8 mouse cellular contexts compared by ENCODE assay signal in the genomic region with DNA sequence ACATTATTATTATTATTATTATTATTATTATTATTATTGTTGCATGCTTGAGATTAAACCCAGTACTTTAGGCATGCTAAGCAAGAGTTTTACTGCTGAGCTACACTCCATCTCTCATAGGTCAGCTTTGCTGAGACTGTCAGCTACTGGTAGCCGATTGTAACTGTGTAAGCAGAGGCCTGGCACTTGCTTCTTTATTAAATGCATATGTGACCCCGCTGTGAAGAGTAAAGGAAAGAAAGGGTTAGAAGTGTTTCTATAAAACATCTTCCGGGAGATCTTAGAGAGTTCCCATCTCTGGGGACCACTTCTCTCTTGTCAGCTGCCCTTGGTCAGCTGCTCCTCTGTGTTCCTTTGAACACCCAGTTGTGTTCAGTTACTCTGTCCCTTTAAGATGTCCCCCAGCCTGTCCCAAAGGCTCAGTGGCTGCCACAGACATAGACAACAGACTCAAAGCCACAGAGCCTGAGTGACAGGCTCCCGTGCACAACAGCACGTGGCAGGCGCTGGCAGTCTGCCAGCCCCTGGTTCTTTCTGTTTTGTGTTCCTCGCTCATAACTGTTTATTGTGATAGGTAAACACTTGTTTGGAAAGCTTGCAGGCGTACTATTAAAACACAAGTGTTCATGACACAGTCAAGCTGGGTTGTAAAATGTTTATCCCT.
DNase-seq lines count a peak whose midpoint lies in the region; TF ChIP-seq lines count a peak whose summit lies in the region.

No protein-coding gene starts in this region.

- TF ChIP-seq POLR2A in lung, adult 2 months (IDR thresholded peaks at IDR 0.05; ENCODE audit: borderline replicate concordance, extremely low read depth, low read depth, low read length) = no peak

- no peak overlapping the region for H3K4me3 ChIP-seq in hindbrain, embryonic 10.5 days
- H3K4me3 ChIP-seq in lung, adult 2 months (replicated peaks; ENCODE audit: extremely low read depth, low read depth, low read length) = no peak overlapping the region

- no peaks in the 10 kb centered on the region for H3K27me3 ChIP-seq in hindbrain, embryonic 10.5 days (ENCODE audit: insufficient read depth, poor library complexity, severe bottlenecking)

- no peaks in the 10 kb centered on the region for H3K36me3 ChIP-seq in hindbrain, embryonic 10.5 days

- no peaks in the 10 kb centered on the region for H3K9me3 ChIP-seq in hindbrain, embryonic 10.5 days

- no peak for TF ChIP-seq CTCF in lung, adult 2 months (IDR thresholded peaks at IDR 0.05; ENCODE audit: insufficient read depth, low read length)

- WGBS in hindbrain, embryonic 10.5 days = 38% methylated on average over 8 of the region's 8 CpGs
- WGBS in lung, adult 2 months = 32% methylated on average over 8 of the region's 8 CpGs

- H3K4me1 ChIP-seq in hindbrain, embryonic 10.5 days (replicated peaks) = peaks cover 6% of the 10 kb centered on the region
- H3K4me1 ChIP-seq in lung, adult 2 months (ENCODE audit: control insufficient read depth, insufficient read depth, low read length) = no peaks in the 10 kb centered on the region

- H3K27ac ChIP-seq in hindbrain, embryonic 10.5 days = peak overlapping the region; percentile 4; the same call in 1 of the 2 replicates

- DNase-seq in adrenal gland, adult (ENCODE audit: inconsistent age in 2 of 2, low spot score in 1 of 2) = peak; percentile 6 to 48
- DNase-seq in adrenal gland, adult 8-10 months = no peak
- peak; percentile 5 to 14 for DNase-seq in right cerebral cortex, adult 2 months (ENCODE audit: low spot score in 2 of 2)
- no peak for DNase-seq in right cerebral cortex, adult 18-20 months
- DNase-seq in hindbrain, embryonic 10.5 days (ENCODE audit: low spot score) = peak; percentile 49
- peak; percentile 14 for DNase-seq in lung, adult 2 months
- DNase-seq in right cerebral cortex, postnatal 14 days = peak; percentile 27
- no peak for DNase-seq in thymus, adult 18-20 months

Comparison
In these comparisons a context has a peak if more than half of its experiments do, and no peak if none do; other contexts are left out.
1. DNase-seq: peak in adrenal gland, adult (2 of 2), right cerebral cortex, adult 2 months (2 of 2), hindbrain, embryonic 10.5 days (single experiment), lung, adult 2 months (single experiment) and right cerebral cortex, postnatal 14 days (single experiment); none in adrenal gland, adult 8-10 months (single experiment), right cerebral cortex, adult 18-20 months (single experiment) and thymus, adult 18-20 months (0 of 2).